Mouse (Mus musculus): Measurements from ENCODE around the gene Map3k20.
A peak's percentile ranks its signal among the peaks of the same experiment; 100 is the strongest.

Map3k20 gene

DNA sequence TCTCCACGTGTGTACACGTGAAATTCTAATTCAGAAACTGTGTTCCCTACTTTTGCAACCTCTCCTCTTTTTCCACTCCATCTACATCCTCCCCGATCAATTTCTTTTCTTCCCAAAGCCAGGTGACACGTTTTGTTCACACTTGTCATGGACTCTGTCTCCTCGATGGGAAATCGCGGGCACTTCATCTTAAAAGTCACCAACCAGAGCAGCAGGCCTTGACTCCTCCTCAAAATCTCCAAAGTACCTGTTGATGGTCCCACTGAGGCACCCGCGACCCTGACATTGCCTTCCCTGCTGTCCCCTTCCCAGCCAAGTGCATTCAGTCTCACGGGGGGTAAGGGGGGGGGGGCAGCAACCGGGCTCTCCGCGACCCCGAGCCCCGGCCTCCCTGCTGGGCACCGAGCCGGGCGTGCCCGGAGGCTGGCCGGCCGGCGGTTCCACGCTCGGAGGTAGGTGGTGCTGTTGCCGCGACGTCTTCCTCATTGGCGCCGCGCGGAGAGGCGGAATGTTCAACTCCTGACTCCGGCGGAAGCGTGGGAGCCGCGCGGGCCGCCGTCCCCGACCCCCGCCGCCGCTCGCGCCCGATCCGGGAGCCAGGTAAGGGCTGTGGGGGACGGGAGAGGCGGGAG lies at the start of gene Map3k20:
TSS of gene Map3k20 (plus strand) at position 382 of the 632 bp plus-strand sequence.
- DNase-seq (ENCODE audit: low spot score in 2 of 2), result peak; percentile 20 to 59

DNA sequence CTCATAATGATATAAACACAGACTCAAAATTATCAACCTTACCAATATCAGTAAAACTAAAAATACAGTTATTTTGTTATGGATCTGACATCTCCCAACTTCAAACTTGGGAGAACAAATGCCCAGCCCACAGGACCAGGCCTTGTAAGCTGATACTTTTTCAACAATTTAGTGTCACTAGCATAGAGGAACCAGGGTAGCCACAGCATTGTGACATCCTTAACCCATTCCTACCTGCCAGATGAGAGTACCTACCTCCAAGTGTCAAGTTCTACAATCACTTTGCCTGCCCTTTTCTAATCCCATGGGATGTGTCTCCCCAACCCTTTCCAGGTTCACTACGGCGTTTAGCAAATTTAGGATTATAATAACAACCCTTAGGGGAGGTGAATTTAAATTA lies 47.0 kb upstream of the Map3k20 start:
- no peak for DNase-seq (ENCODE audit: low spot score in 2 of 2)

DNA sequence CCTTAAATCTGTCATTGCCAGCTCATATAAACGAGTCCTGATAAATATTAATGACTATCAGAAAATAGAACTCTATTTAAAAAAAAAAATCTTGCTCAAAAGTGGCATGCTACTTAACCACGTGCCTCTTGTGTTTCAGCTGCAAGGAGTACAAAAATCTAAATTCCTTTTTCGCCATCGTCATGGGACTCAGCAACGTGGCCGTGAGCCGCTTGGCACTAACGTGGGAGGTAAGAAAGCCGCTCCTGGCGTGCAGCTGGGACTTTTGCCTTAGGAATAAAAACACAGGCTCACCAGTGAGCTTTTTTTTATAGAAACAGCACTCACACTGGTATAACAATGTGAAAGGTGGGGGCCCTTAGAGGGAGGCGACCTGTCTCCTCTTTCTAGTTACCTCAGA lies 46.5 kb upstream of the Map3k20 start:
- no peak for DNase-seq (ENCODE audit: low spot score in 2 of 2)

DNA sequence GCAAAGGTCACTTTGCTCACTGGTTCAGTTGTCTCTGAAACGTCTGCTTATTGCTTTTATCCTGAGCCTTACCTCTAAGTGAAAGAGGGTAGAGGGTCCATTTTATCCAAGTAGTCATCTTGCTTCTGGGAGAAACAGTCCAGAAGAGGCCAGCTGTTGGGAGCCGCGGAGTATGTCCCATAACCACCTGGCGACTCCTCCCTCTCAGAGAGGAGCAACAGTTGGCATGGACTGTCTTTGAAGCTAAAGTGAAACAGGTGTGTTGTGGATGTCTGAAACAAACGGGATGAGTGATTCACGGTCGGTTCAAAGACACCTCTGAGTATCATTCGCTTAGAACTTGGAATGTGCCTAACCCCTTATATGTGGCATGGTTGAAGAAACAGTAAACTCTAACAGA lies 46.0 kb upstream of the Map3k20 start:
- DNase-seq (ENCODE audit: low spot score in 2 of 2), result no peak

DNA sequence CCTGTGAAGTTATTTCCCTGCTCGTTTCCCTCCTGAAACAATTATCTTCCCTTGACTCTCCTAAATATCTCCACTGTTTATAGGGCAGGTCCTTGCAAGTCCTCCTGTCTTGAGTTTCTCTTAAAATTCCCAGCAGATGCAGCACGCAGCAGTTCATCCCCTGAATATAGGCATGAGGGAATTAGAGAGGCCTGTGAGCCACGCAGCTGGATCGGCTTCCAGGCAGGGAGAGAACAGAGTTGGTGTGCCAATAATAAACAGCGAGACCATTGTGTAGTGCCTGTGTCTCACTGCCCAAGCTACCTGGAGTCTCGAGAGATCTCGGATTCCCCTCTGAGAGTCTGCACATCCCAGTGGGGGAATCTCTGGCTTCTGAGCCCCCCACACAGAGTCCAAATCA lies 45.4 kb upstream of the Map3k20 start:
- no peak for DNase-seq (ENCODE audit: low spot score in 2 of 2)

DNA sequence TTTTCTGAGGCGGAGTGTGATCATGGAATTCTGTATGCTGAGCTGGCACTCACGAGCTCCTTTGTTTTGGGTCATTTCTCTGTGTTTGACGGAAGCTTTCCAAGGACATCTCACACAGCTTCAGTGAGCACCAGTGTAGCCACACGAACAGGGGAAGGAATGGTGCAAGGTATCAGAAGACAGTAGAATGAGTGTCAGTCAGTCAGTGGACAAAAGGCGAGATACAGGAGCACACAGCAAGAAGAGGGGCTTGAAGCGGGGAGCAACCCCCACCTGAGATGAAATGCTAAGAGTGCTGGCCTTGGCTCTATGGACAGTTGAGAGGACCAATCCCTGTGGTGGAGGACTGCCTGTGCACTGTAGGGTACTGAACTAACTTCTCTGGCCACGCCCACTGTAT lies 44.7 kb upstream of the Map3k20 start:
- DNase-seq (ENCODE audit: low spot score in 2 of 2), result no peak

DNA sequence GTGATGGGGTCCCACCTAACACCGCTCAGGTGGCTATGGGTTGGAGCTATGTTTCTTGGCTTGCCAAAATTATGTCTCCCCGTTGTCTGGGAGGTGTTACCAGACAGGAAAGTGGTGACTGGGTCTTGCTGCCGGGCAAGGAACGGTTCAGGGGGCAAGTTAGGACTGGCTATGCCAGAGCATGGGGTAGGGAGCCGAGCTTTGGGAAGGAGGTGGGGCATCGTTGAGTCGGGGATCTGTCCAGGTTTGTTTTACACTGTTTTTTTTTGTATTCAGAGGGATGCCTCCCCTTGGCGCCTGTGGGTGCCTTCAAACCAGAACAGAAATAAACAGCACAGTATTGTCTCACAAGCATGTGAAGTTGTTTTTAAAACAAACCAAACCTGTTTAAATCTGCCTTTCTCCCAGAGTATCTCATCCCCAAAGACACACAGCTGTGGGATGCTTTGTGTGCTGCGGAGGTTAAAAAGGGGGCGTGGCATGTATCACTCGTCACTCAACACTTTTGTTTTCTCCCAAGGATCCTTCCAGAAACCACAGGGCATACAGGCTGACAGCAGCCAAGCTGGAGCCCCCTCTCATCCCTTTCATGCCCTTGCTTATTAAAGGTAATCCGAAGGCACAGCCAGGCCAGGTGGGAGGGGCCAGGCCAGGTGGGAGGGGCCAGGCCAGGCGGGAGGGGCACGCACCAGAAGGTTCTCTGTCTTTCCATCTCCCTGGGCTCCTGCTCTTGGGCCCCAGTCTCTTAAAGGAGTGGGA lies 43.5 kb upstream of the Map3k20 start:
- DNase-seq (ENCODE audit: low spot score in 2 of 2), result no peak

DNA sequence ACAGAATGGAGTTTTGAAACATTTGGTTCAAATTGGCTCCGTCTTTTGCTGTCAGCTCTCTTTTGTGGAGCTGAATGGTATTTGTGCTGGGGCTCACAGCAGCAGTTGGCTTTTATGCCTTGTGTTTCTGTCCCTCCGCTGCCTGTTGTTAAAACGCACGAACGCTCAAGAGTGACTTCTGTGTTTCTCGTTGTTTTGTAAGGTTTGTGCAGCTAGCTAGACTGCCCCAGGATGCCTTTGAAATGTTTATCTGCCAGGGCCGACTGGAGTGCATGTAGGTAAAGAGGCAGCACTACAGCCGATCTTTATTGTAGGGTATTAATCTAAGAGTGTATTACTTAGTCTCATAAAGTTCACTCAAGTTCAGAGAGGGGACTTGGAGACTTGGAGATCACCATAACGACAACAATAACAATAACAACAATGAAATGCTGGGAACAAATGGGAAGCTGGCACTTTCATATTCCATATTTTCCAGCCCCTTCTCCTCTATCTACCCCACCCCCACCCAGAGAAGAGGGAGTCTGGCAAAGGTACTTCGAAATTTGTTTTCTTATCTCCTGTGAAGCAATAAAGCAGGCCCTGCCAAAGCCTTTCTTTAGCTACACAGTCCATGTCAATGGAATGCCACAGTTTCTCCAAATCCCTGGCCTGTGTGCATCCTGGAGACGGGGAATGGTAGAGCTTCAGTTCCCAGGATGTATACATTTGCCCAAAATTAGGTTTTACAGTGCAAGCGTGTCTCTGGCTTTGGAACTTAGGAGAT lies 42.3 kb upstream of the Map3k20 start:
- DNase-seq (ENCODE audit: low spot score in 2 of 2), result no peak

DNA sequence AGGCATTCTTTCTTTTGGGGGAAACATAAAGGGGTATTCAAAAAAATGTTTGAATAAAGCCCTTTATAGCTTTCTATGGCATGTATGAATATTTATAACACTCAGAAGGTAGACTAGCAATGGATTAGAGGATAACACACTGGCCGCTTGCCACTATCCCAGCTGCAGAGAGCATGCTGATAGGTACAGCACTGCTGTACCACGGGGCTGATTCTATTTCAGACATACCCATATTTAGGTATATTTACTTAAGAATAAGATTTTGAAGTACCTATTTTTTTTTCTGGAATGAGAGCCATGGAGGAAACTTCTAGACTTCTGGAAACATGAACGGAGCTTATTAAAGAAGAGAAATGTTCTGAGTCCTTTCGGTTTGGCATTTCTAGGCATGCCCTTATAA lies 39.8 kb upstream of the Map3k20 start:
- no peak for DNase-seq (ENCODE audit: low spot score in 2 of 2)

DNA sequence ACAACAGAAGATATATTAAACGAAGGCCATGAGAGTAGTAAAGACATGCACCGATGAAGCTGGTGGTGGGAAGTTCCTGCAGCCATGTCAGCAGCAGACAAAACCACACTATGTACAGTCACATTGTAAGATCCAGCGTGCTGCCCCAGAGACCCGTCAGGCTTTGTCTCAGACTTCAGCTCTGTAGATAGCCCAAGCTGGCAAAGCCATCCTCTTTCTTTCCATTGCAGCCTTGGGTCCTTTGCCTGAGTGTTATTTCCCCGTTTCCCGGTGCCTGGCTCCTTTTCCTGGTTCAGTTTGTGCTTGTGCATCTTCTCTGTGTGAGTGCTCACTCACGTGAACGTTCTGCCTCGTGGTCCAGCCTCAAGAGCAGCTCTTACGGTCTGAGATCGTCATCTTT lies 39.1 kb upstream of the Map3k20 start:
- no peak for DNase-seq (ENCODE audit: low spot score in 2 of 2)

DNA sequence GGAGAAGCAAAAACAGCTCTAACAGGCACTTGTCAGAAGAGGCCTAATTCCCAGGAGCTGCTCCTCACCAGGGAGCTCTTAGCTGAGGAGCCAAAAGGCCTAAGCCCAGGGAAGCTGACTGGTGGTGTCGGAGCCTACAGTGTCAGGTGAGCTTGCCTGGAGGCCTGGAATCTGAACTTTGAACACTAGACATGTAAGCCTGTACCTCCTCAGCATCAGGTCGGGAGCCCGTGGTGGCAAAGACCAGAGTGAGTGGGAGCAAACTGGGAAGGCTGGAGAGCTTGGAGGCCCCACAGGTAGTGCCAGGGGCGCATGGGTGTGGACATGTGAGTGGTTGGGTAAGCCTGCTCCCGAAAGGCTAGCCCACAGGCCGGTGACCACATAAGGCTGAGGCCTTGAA lies 37.6 kb upstream of the Map3k20 start:
- DNase-seq (ENCODE audit: low spot score in 2 of 2), result no peak

DNA sequence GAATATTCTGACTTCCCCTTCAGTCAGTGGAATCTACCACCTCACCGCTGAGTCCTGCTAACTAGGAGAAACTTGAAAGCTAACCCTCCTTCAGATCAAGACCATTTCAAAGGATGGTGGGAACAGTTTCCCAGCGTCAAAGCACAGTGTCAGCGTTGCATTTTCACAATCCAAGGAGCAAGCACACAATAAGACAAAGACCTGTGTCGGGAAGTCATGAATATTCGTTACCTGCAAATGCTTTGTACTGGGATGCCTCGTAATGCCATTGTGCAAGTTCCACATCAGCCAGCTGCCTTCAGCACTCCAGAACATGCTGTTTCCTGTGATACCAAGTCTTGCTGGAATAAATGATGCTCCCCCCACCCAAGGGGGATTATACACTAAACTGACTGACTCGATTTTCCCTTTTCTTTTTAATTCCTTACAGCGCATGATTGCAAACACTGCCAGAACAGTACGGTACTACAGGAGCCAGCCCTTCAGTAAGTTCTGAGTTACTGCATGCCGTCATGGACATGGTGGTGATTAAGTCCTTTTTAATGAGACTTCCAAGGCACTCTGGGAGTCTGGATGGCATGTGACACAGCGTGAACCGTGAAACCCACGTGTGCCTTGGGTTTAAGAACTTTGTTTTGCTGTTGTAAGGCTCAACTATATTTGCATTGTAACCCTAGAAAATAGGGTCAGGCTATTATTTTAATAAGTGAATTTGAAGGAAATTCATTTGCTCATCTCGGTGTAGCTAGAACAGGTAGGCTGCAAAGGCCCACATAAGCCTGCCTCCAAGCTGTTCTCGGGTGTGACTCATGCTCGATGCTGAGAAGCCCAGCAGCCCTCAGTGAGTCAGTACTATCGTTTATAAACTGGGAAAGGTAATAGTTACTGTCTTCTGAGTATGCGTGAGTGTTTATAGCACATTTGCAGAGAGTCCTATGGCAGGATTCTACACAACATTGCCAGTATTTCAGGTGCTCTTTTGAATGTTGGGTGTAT lies 32.6 kb upstream of the Map3k20 start:
- DNase-seq (ENCODE audit: low spot score in 2 of 2), result no peak

DNA sequence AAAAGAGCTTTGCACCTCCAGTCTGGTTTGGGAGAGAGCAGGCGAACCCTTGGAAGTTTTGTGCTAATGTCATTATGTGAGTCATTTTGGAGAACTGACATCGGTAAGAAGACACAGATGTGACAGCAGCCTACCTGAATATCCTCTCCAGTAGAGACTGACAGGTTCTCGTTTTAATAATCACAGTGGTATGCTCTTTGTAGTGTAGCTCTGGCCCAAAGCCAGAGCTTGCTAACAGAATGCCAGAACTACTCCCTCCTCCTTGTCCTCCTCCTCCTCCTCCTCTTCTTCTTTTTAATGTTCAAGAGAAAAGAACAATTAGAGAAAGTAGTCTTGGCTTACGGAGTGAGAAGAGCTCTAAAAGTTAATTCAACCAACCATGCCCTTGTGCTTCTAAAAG lies 31.6 kb upstream of the Map3k20 start:
- DNase-seq (ENCODE audit: low spot score in 2 of 2), result no peak

DNA sequence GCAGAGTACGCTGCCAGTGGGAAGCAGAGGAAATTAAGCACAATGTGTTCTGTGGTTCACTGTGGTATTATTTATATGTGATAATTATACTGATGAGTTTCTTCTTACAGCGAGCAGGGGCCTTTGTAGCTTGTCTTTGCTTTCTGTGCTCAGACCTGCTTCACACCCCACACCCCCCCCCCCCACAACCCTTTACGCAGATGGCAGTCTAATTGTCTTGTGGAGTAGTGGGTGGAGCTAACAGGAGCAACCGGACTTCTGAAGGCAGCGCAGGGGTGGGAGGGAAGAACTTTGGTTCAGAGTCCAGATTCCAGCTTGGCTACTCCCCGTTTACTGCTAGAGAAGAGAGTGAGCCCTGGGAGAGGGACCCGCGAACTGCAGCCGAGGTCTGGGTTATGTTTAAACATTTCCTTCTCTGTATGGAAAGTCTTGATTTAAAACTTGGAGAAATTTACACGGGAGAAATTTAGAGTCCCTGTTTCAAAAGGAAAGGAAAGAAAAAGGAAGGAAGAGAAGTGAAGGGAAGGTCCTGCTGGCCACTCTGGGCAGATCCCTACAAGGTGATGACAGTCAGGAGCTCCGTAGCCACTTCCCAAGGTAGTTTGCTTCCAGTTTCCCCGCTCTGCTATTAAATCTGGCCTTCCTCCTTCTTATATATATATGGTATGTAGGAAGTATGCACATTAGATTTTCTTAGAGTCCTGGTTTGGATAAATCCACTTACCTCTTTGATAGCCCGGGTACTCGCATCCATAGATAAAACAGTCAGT lies 30.4 kb upstream of the Map3k20 start:
- DNase-seq (ENCODE audit: low spot score in 2 of 2), result no peak

DNA sequence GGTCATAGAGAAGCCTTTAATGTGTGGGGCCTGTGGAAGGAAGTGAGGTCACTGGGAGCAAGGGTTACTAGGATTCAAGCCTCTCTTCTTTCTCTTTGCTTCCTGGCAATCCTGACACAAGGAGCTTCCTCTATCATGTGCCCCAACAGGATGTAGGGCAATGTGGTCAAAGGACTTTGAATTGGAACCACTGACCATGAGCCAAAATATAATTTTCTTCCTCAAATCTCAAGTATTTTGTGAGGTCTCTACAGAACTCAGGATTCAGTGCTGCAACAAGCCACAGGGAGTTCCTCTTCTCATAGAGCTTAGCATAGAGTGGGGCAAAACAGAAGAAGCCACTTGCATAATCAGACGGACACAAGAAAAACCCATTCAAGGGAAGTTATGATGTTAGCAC lies 24.7 kb upstream of the Map3k20 start:
- no peak for DNase-seq (ENCODE audit: low spot score in 2 of 2)

DNA sequence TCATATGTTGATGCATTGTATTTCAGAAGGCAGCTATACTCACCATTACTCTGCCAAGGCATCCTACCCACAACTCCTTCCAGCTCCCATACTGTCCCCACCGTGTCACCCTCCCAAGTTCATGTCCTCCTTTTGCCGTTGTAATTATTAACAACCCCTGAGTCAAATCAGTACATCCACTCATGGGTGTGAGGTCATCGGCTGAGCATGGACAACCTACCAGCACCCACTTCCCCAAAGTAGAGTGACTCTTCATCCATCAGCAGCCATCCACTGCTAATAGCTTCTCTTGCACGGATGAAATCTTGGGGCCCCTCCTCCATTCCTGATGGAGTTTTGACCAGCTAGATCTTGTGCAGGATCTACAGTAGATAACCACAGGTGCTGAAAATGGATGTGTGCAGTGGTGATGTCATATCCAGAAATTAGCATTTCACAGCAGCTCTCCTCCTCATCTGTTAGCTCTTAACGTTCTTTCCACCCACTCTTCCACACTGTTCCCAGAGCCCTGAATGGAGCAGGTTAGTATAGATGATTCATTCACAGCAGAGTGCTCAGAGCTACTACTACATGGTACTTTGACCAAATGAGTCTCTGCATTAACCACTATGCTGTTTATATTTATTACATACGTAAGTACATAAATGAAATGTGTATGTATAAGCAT lies 22.5 kb upstream of the Map3k20 start:
- DNase-seq (ENCODE audit: low spot score in 2 of 2), result no peak

DNA sequence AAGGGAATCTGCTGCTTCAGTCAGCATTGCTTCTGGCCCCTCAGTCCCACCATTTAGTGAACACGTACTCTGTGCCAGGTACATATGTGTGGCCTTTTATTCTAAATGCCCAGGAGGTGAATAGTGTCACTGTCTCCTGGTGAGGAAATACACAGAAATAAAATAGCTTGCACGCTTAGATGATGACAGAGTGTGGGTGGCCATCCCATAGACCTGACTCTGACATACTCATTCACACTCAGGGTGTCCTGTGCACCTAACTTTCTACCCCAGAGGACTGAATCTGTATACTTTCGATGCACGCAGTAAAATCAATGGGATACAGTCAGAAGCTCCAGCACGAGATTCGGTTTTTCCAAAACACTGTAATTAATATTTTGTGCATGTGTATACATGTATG lies 18.0 kb upstream of the Map3k20 start:
- no peak for DNase-seq (ENCODE audit: low spot score in 2 of 2)

DNA sequence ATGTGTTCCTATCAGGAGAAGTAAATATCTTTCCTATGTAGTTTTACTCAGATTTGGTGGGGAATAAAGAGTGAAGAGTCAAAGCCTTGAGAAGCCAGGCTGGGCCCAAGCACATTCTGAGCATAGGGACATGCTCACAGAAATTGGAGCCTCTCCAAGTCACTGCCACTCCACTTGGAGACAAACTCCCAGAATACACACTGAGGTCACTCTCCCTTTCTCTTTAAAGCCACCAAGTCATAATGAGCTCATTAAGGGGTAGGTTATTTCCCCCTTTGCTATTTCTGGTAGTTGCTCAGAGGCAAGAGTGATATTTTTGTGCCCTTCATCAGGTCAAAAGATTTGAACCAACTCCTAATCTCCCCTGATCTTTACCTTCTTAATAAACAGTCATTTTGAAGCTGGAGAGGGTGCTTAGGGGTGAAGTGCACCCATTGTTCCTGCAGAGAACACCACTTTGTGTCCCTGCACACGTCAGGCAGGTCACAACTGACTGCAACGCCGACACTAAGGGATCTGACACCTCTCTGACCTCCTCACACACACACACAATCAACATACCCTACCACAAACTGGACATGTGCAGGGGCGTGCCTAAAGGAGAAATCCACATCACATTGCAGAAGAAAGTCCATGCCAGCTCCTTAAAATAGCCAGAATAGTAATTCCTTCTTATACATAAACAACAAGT lies 15.6 kb upstream of the Map3k20 start:
- DNase-seq (ENCODE audit: low spot score in 2 of 2), result no peak

DNA sequence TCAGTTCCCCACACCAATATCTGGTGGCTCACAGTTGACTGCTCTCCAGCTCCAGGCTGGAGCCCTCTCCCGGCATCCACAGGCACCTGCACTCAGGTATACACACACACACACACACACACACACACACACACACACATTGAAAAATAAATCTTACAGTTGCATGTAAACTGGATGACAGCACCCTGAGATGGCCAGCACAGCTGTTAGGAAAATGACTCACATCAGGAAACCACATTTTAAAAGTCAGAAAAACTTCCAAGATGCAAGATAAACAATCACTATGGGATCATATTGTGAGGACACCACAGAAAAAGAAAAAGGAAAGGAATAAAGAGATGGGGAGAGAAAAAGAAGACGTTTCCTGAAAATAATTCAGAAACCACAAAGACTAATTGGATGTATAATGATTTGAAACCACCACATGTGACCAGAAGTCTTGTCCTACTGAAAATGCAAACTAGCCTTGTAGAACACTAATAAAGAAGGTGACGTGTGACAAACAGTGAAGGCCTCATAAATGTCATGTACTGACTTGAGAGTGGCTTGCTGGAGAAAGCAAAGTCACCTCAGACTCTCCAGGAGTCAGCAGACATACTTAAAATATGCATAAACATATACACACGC lies 7.1 kb upstream of the Map3k20 start:
- no peak for DNase-seq (ENCODE audit: low spot score in 2 of 2)
